Mouse (Mus musculus) thymus, adult 2 months (tissue): Measurements from ENCODE around the gene Tbx21.

Experiments
- CTCF ChIP-seq: fragments of 200-500 bp; IDR thresholded peaks from 2 replicates; pipeline ENCODE4 v1.5.1; 2012; ENCODE audit warnings: mild to moderate bottlenecking, control low read depth, low read length, moderate library complexity, borderline replicate concordance; ENCODE audit not compliant: control insufficient read depth, poor library complexity, insufficient read depth; ENCODE audit errors: extremely low read depth
- POLR2A ChIP-seq: fragments of 200-500 bp; IDR thresholded peaks from 2 replicates; pipeline ENCODE4 v1.6.1; 2012; ENCODE audit warnings: mild to moderate bottlenecking, low read length, control low read depth, moderate library complexity; ENCODE audit not compliant: control insufficient read depth, poor library complexity, insufficient read depth; ENCODE audit errors: extremely low read depth

DNA sequence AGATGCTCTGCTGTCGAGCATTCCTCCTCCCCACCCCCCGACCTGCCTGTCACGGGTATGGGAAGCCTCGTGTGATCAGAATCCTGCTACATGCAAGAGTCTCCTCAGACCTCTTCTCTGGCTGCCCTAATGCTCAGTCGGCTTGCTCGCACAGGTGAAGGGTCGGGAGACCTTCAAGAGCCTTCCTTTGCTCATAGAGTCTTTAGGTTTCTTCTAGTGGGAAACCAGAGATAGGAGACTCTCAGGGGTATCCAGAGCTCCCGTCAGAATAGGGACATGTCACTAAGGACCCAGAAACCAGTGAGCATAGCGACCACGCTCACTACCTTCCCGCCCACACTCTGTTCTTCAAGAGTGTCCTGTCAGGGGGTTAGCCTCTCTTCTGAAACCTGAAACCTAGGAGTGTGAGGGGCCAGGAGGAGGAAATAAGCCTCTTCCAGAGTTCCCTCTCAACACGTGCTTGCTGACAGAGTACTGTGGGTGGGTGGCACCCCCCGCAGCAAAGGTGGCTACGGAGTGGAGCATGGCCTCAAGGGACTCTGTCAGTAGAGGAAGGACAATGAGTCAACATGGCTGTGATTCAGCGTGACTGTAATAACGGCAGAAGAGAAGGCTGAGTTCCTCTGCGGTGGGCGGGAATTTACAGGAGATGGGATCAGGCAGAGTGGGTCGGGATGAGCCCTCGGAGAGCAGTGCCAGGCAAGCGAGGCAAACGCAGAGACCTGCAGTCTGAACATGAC lies 31.6 kb downstream of the Tbx21 start:
- TF ChIP-seq CTCF (no peak), POLR2A (no peak)
